Mouse (Mus musculus): Measurements from ENCODE around the gene Exosc9. TPM values are rescaled to one million over a fixed set of nuclear protein-coding genes. Genes with fewer than 3 reads are reported as not detected.

The Exosc9 gene
- polyA plus RNA-seq, 1 experiment = 30.7 TPM

- Histone ChIP-seq H3K27ac (ENCODE audit: insufficient read depth, low read length) (no peak overlapping the region), H3K4me1 (ENCODE audit: control insufficient read depth, insufficient read depth, low read length) (no peaks in the 10 kb centered on the region), H3K4me3 (replicated peaks; ENCODE audit: insufficient read depth, low read depth, low read length) (no peak overlapping the region), H3K27me3 (ENCODE audit: control insufficient read depth, insufficient read depth, low read length) (no peaks in the 10 kb centered on the region; the same call in 1 of the 2 replicates)
- WGBS = 69% methylated on average over 3 of the region's 3 CpGs
- no peak for TF ChIP-seq POLR2A (IDR thresholded peaks at IDR 0.05; ENCODE audit: borderline replicate concordance, insufficient read depth, low read length)
- TF ChIP-seq CTCF (IDR thresholded peaks at IDR 0.05; ENCODE audit: borderline replicate concordance, insufficient read depth, low read depth, low read length) = no peak
- no peak for DNase-seq
Observed at GRCm38 (mm10) chr3:36524466-36524865, 27.9 kb upstream of the Exosc9 start.

DNA sequence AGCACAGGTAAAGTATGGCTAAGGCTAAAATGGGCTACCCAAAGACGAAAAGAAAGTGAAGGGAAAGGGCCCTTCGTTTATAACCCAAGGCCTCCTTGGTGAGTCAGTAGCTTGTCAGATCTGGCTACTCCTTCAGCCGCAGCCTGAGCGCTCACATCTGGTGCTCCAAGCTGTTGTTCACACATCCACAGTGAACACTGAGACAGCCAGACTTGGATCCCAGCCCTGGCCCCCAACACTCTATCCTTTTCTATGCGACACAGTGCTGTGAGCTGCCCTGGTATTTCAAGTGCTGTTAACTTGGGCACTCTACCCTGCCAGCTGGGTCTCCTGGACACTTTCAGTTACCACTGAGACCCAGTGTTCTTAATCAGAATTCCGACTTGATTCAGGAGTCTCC lies 22.1 kb upstream of the Exosc9 start:
- H3K27ac ChIP-seq (ENCODE audit: insufficient read depth, low read length) = no peak overlapping the region
- 47% methylated on average over 6 of the region's 6 CpGs for WGBS

DNA sequence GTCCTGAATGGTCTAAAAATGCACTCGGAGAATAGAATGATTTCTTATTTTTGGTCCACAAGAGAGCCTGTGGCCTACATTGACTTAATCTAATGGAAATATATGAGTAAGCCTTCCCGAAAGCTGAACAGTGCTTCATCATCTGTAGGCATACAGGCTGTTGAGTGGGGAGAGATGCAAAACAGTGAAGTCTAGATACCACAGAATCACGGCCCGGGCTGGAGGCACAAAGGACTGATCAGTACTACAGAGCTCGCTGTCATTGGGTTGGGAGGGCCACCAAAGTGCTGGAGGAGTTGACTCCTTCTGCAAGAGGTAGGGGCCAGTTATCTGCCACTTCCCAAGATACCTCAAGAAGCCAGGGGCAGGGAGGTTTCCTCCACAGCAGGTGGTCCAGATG lies 21.6 kb upstream of the Exosc9 start:
- DNase-seq = no peak
- TF ChIP-seq POLR2A (IDR thresholded peaks at IDR 0.05; ENCODE audit: borderline replicate concordance, insufficient read depth, low read length) (no peak), CTCF (IDR thresholded peaks at IDR 0.05; ENCODE audit: borderline replicate concordance, insufficient read depth, low read depth, low read length) (no peak)
- no peak overlapping the region for H3K27ac ChIP-seq (ENCODE audit: insufficient read depth, low read length)

More for the DNA sequence above, 22.1 kb upstream of the Exosc9 start:
- Histone ChIP-seq H3K4me3 (replicated peaks; ENCODE audit: insufficient read depth, low read depth, low read length) (no peak overlapping the region), H3K4me1 (ENCODE audit: control insufficient read depth, insufficient read depth, low read length) (no peaks in the 10 kb centered on the region), H3K27me3 (ENCODE audit: control insufficient read depth, insufficient read depth, low read length) (no peaks in the 10 kb centered on the region)
- no peak for TF ChIP-seq CTCF (IDR thresholded peaks at IDR 0.05; ENCODE audit: borderline replicate concordance, insufficient read depth, low read depth, low read length)
- TF ChIP-seq POLR2A (IDR thresholded peaks at IDR 0.05; ENCODE audit: borderline replicate concordance, insufficient read depth, low read length) = no peak
- DNase-seq = no peak

GRCm38 (mm10) chr3:36531242-36531641 lies 21.2 kb upstream of the Exosc9 start:
- no peak for DNase-seq
- no peaks in the 10 kb centered on the region for H3K27me3 ChIP-seq (ENCODE audit: control insufficient read depth, insufficient read depth, low read length)
- WGBS = 28% methylated on average over 2 of the region's 2 CpGs
- TF ChIP-seq CTCF (IDR thresholded peaks at IDR 0.05; ENCODE audit: borderline replicate concordance, insufficient read depth, low read depth, low read length) (no peak), POLR2A (IDR thresholded peaks at IDR 0.05; ENCODE audit: borderline replicate concordance, insufficient read depth, low read length) (no peak)
- no peaks in the 10 kb centered on the region for H3K4me1 ChIP-seq (ENCODE audit: control insufficient read depth, insufficient read depth, low read length)
- H3K4me3 ChIP-seq (replicated peaks; ENCODE audit: insufficient read depth, low read depth, low read length) = no peak overlapping the region
- H3K27ac ChIP-seq (ENCODE audit: insufficient read depth, low read length) = no peak overlapping the region

More for the DNA sequence above, 21.6 kb upstream of the Exosc9 start:
- Histone ChIP-seq H3K27me3 (ENCODE audit: control insufficient read depth, insufficient read depth, low read length) (no peaks in the 10 kb centered on the region), H3K4me3 (replicated peaks; ENCODE audit: insufficient read depth, low read depth, low read length) (no peak overlapping the region), H3K4me1 (ENCODE audit: control insufficient read depth, insufficient read depth, low read length) (no peaks in the 10 kb centered on the region)
- 80% methylated on average over 5 of the region's 5 CpGs for WGBS

- Histone ChIP-seq H3K27ac (ENCODE audit: insufficient read depth, low read length) (no peak overlapping the region), H3K27me3 (ENCODE audit: control insufficient read depth, insufficient read depth, low read length) (no peaks in the 10 kb centered on the region), H3K4me1 (ENCODE audit: control insufficient read depth, insufficient read depth, low read length) (no peaks in the 10 kb centered on the region), H3K4me3 (replicated peaks; ENCODE audit: insufficient read depth, low read depth, low read length) (no peak overlapping the region)
- DNase-seq = no peak
- no peak for TF ChIP-seq POLR2A (IDR thresholded peaks at IDR 0.05; ENCODE audit: borderline replicate concordance, insufficient read depth, low read length)
- TF ChIP-seq CTCF (IDR thresholded peaks at IDR 0.05; ENCODE audit: borderline replicate concordance, insufficient read depth, low read depth, low read length) = no peak
- 28% methylated on average over 18 of the region's 18 CpGs for WGBS
Observed at GRCm38 (mm10) chr3:36531979-36532542, 20.3 kb upstream of the Exosc9 start.

- Histone ChIP-seq H3K4me1 (ENCODE audit: control insufficient read depth, insufficient read depth, low read length) (no peaks in the 10 kb centered on the region), H3K27me3 (ENCODE audit: control insufficient read depth, insufficient read depth, low read length) (no peaks in the 10 kb centered on the region), H3K27ac (ENCODE audit: insufficient read depth, low read length) (no peak overlapping the region), H3K4me3 (replicated peaks; ENCODE audit: insufficient read depth, low read depth, low read length) (no peak overlapping the region)
- no peak for TF ChIP-seq POLR2A (IDR thresholded peaks at IDR 0.05; ENCODE audit: borderline replicate concordance, insufficient read depth, low read length)
- no peak for DNase-seq
- WGBS = 41% methylated on average over 7 of the region's 7 CpGs
Observed at GRCm38 (mm10) chr3:36532738-36533137, 19.7 kb upstream of the Exosc9 start.

GRCm38 (mm10) chr3:36533201-36533672 lies 19.2 kb upstream of the Exosc9 start:
- no peak overlapping the region for H3K27ac ChIP-seq (ENCODE audit: insufficient read depth, low read length)
- 3% methylated on average over 1 of the region's 1 CpGs for WGBS
- TF ChIP-seq CTCF (IDR thresholded peaks at IDR 0.05; ENCODE audit: borderline replicate concordance, insufficient read depth, low read depth, low read length) (no peak), POLR2A (IDR thresholded peaks at IDR 0.05; ENCODE audit: borderline replicate concordance, insufficient read depth, low read length) (no peak)
- no peak overlapping the region for H3K4me3 ChIP-seq (replicated peaks; ENCODE audit: insufficient read depth, low read depth, low read length)
- no peaks in the 10 kb centered on the region for H3K4me1 ChIP-seq (ENCODE audit: control insufficient read depth, insufficient read depth, low read length)
- DNase-seq = no peak
- H3K27me3 ChIP-seq (ENCODE audit: control insufficient read depth, insufficient read depth, low read length) = no peaks in the 10 kb centered on the region

GRCm38 (mm10) chr3:36536041-36536440 lies 16.4 kb upstream of the Exosc9 start:
- no peaks in the 10 kb centered on the region for H3K27me3 ChIP-seq (ENCODE audit: control insufficient read depth, insufficient read depth, low read length)
- TF ChIP-seq POLR2A (IDR thresholded peaks at IDR 0.05; ENCODE audit: borderline replicate concordance, insufficient read depth, low read length) = no peak
- TF ChIP-seq CTCF (IDR thresholded peaks at IDR 0.05; ENCODE audit: borderline replicate concordance, insufficient read depth, low read depth, low read length) = no peak
- H3K4me1 ChIP-seq (ENCODE audit: control insufficient read depth, insufficient read depth, low read length) = no peaks in the 10 kb centered on the region
- H3K4me3 ChIP-seq (replicated peaks; ENCODE audit: insufficient read depth, low read depth, low read length) = no peak overlapping the region
- no peak overlapping the region for H3K27ac ChIP-seq (ENCODE audit: insufficient read depth, low read length)
- DNase-seq = no peak
- WGBS = 92% methylated on average over 12 of the region's 12 CpGs
